Mouse (Mus musculus): Measurements from ENCODE around the gene Cyp2f2.
A peak's percentile ranks its signal among the peaks of the same experiment; 100 is the strongest.

Cyp2f2 gene

GRCm38 (mm10) chr7:27119676-27120075 is at the start of gene Cyp2f2:
Gene Cyp2f2 (plus strand): TSS chr7:27119909.
- DNase-seq (ENCODE audit: low read depth): no peak

- DNase-seq (ENCODE audit: low read depth): no peak
These were observed 41.1 kb upstream of the Cyp2f2 start for GRCm38 (mm10) chr7:27078641-27079040.

GRCm38 (mm10) chr7:27081625-27082024 is 38.1 kb upstream of the Cyp2f2 start:
- DNase-seq (ENCODE audit: low read depth): no peak

- no peak for DNase-seq (ENCODE audit: low read depth)
These were observed 28.7 kb upstream of the Cyp2f2 start for GRCm38 (mm10) chr7:27091039-27091438.

- DNase-seq (ENCODE audit: low read depth): no peak
These were observed 27.5 kb upstream of the Cyp2f2 start for GRCm38 (mm10) chr7:27092038-27092703.

GRCm38 (mm10) chr7:27092882-27093281 is 26.8 kb upstream of the Cyp2f2 start:
- peak; percentile 4 for DNase-seq (ENCODE audit: low read depth)

GRCm38 (mm10) chr7:27104882-27105281 is 14.8 kb upstream of the Cyp2f2 start:
- DNase-seq (ENCODE audit: low read depth): peak; percentile 7

- DNase-seq (ENCODE audit: low read depth): no peak
These were observed 9.4 kb upstream of the Cyp2f2 start for GRCm38 (mm10) chr7:27110327-27110726.

GRCm38 (mm10) chr7:27111038-27111437 is 8.7 kb upstream of the Cyp2f2 start:
- DNase-seq (ENCODE audit: low read depth): no peak

GRCm38 (mm10) chr7:27111987-27112386 is 7.7 kb upstream of the Cyp2f2 start:
- DNase-seq (ENCODE audit: low read depth): no peak

GRCm38 (mm10) chr7:27118033-27118511 is 1.6 kb upstream of the Cyp2f2 start:
- no peak for DNase-seq (ENCODE audit: low read depth)

- DNase-seq (ENCODE audit: low read depth): no peak
These were observed 4.7 kb downstream of the Cyp2f2 start for GRCm38 (mm10) chr7:27124305-27124832.

- DNase-seq (ENCODE audit: low read depth): no peak
These were observed 5.3 kb downstream of the Cyp2f2 start for GRCm38 (mm10) chr7:27124969-27125368.

- DNase-seq (ENCODE audit: low read depth): peak; percentile 52
These were observed 8.5 kb downstream of the Cyp2f2 start for GRCm38 (mm10) chr7:27128162-27128561.

GRCm38 (mm10) chr7:27128946-27129345 is 9.2 kb downstream of the Cyp2f2 start:
- no peak for DNase-seq (ENCODE audit: low read depth)

GRCm38 (mm10) chr7:27129811-27130210 is 10.1 kb downstream of the Cyp2f2 start:
- no peak for DNase-seq (ENCODE audit: low read depth)

GRCm38 (mm10) chr7:27130521-27131370 is 11.0 kb downstream of the Cyp2f2 start:
- DNase-seq (ENCODE audit: low read depth): no peak

- DNase-seq (ENCODE audit: low read depth): no peak
These were observed 11.7 kb downstream of the Cyp2f2 start for GRCm38 (mm10) chr7:27131387-27131786.

GRCm38 (mm10) chr7:27132588-27132987 is 12.9 kb downstream of the Cyp2f2 start:
- DNase-seq (ENCODE audit: low read depth): peak; percentile 59

- DNase-seq (ENCODE audit: low read depth): no peak
These were observed 13.4 kb downstream of the Cyp2f2 start for GRCm38 (mm10) chr7:27133156-27133555.

GRCm38 (mm10) chr7:27133757-27134156 is 14.0 kb downstream of the Cyp2f2 start:
- no peak for DNase-seq (ENCODE audit: low read depth)

- DNase-seq (ENCODE audit: low read depth): no peak
These were observed 16.8 kb downstream of the Cyp2f2 start for GRCm38 (mm10) chr7:27136410-27136996.
